Mouse (Mus musculus) embryonic facial prominence, embryonic 15.5 days (tissue): ENCODE measurements around the gene Map2k6. TPM values are rescaled to one million over a fixed set of nuclear protein-coding genes. Genes with fewer than 3 reads are reported as not detected.

Experiments used
- ATAC-seq: fragments of 200-750 bp; cut with Nextera tagmentation; 2 replicates; pipeline ENCODE4 v1.8.0; 2017; ENCODE audit warnings: low read depth, moderate TSS enrichment; ENCODE audit not compliant: insufficient number of reproducible peaks, low FRiP score, low TSS enrichment
- H3K27ac ChIP-seq: fragments of 300-500 bp; sonication (generic); replicated peaks from 2 replicates; pipeline ENCODE4 v1.5.1; 2015; ENCODE audit warnings: mild to moderate bottlenecking, inconsistent platforms
- H3K27me3 ChIP-seq: fragments of 300-500 bp; sonication (generic); 2 replicates; pipeline ENCODE4 v1.6.1; 2015; ENCODE audit warnings: inconsistent platforms
- H3K36me3 ChIP-seq: fragments of 300-500 bp; sonication (generic); 2 replicates; pipeline ENCODE4 v1.6.1; 2015; ENCODE audit warnings: mild to moderate bottlenecking, inconsistent platforms
- H3K4me1 ChIP-seq: fragments of 300-500 bp; sonication (generic); 2 replicates; pipeline ENCODE4 v1.6.1; 2015; ENCODE audit warnings: inconsistent platforms
- H3K4me2 ChIP-seq: fragments of 300-500 bp; sonication (generic); replicated peaks from 2 replicates; pipeline ENCODE4 v1.6.1; 2015; ENCODE audit warnings: mild to moderate bottlenecking, inconsistent platforms
- H3K4me3 ChIP-seq: fragments of 300-500 bp; sonication (generic); replicated peaks from 2 replicates; pipeline ENCODE4 v1.5.1; 2015; ENCODE audit warnings: mild to moderate bottlenecking, inconsistent platforms
- H3K9ac ChIP-seq: fragments of 300-500 bp; sonication (generic); 2 replicates; pipeline ENCODE4 v1.6.1; 2015; ENCODE audit warnings: inconsistent platforms
- H3K9me3 ChIP-seq: fragments of 300-500 bp; sonication (generic); replicated peaks from 2 replicates; pipeline ENCODE4 v1.6.1; 2016; ENCODE audit warnings: inconsistent platforms
- WGBS: fragments of 180-500 bp; shearing (Covaris S2); methylation state at CpG from one replicate; pipeline ENCODE4 v1.1.7; 2015; 5-methylcytosine and 5-hydroxymethylcytosine counted together
- polyA plus RNA-seq: library from polyadenylated mRNA; unstranded; fragments of >200 nt; fragmentation: Nextera tagmentation; extraction: Ambion mirVana; gene quantifications from 2 replicates; pipeline ENCODE4 v1.2.1, GENCODE M21; 2015

The Map2k6 gene
- polyA plus RNA-seq, 1 experiment from 2014 or later: 19.4 TPM

DNA sequence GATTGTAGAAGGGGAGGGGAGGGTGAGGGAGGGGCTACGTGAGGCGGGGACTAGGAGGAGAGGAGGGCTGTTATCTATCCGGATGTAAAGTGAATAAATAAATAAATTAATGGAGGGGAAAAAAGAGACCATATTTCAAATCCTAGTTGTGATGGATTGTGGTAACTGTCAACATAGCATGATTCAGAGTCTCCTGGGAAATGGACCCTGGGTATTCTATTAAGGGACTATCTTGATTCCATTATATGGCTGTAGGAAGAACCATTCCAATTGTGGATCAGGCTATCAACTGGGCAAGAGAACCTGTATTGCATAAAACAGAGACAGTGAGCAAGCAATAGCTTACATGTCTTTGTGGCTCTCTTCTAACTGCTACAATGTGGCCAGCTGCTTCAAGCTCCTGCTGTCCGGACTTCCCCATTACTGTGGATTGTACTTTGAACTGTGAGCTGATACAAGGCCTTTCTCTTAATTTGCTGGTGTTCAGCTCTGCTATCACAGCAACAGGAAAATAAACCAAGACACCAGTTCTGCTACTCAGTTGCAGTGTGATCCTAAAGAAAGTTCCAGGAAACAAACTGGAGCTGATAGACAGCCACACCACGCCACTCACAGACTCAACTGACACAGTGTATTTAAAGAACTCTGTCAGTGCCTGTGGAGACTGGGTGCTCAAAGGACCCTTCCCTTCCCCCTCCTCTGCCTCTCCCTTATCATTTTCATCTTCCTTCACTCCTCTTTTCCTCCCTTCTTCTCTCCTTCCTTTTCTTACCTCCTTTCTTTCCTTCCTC, 77.6 kb downstream of the Map2k6 start:
- ATAC-seq: no peak
- Histone ChIP-seq H3K27me3 (no peaks in the 10 kb centered on the region), H3K9me3 (no peaks in the 10 kb centered on the region), H3K9ac (no peak overlapping the region), H3K36me3 (no peaks in the 10 kb centered on the region), H3K27ac (no peak overlapping the region), H3K4me1 (peaks cover 15% of the 10 kb centered on the region), H3K4me2 (no peak overlapping the region), H3K4me3 (no peak overlapping the region)
- 70% methylated on average over 5 of the region's 5 CpGs for WGBS

DNA sequence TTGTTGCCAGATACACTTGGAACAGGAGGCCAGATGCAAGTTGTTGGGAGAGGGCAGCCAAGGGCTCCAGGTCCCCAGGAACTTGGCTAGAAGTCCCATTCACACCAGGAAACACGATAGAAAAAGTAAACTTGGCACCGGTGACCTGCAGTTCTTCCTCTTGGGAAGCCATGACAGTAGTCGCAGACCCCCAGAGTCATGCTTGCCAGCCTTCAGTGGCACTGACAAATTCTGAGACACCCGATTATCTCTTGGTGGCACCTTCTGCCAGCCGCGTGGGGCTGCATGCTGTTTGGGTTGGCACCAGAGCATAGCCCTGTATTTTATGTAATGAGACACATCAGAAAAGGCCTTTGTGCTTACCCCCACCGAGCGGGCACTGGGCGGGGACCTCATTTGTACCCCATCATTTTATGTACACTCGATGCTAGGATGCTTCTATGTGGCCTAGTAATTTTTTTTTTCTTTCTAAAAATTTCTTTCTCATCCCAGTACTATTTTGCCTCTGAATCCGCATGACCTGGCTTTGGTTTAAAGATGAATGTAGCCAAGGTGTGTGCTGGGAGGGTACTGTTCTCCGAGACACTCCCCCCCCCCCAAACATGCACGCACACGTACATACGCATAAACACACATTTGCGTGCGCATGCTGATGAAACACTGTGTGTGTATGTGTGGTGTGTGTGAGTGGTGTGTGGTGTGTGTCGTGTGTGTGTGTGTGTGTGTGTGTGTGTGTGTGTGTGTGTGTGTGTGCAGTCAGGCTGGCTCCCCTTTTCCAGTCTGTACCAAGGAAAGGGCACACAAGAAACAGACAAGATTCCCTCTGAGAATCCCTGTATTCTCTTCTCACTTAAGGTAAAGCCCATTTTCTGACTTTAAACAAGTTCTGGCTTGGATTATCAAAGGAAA, 79.3 kb downstream of the Map2k6 start:
- WGBS: 50% methylated on average over 18 of the region's 18 CpGs
- Histone ChIP-seq H3K4me2 (no peak overlapping the region), H3K27ac (no peak overlapping the region), H3K36me3 (no peaks in the 10 kb centered on the region), H3K4me3 (no peak overlapping the region), H3K9ac (no peak overlapping the region), H3K27me3 (no peaks in the 10 kb centered on the region), H3K9me3 (no peaks in the 10 kb centered on the region), H3K4me1 (peaks cover 15% of the 10 kb centered on the region)
- ATAC-seq: no peak

DNA sequence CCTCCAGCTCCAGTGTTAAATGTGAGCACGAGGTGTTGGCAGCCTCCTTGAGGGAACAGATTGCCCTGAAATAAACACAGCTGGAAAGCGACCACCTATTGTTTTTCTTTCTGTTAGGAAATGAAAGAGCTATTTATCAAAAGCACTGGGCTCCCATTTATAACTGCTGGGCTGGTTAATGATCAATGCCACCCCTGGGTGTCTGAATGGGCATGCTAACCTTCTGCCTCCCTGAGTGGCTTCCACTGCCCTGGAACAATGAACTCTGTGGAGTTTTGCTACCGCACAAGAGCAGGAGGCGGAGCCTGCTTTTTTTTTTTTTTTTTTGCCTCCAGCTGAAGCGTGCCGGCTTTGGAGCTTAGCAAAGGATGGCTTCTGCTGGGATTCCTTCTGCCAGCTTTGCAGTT, 80.1 kb downstream of the Map2k6 start:
- peak overlapping the region; percentile 34; the same call in 1 of the 2 replicates for H3K27ac ChIP-seq
- WGBS: 3% methylated on average over 6 of the region's 6 CpGs
- H3K4me3 ChIP-seq: peak overlapping the region; percentile 25; the same call in 1 of the 2 replicates

DNA sequence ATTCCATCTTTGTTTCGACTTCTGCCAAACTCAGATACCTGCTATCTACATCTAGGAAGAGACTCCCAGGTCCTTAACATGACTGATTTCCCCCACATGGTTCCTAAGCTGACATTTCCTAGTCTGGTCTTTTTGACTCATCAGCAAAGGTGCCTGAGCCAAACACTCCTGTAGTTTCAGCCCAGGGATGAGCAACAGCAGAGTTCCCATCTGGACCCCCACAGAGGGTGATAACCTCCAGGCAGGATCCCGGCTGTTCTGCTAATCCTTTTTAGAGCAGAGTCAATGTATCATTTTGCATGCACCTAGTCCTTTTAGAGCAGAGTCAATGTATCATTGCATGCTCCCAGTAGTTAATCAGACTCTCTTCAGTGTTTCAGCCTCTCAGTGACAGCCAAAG, 82.5 kb downstream of the Map2k6 start:
- Histone ChIP-seq H3K4me1 (peaks cover 15% of the 10 kb centered on the region), H3K4me3 (no peak overlapping the region), H3K9me3 (no peaks in the 10 kb centered on the region), H3K36me3 (no peaks in the 10 kb centered on the region), H3K4me2 (no peak overlapping the region), H3K9ac (no peak overlapping the region), H3K27me3 (no peaks in the 10 kb centered on the region), H3K27ac (no peak overlapping the region)
- 61% methylated on average over 2 of the region's 2 CpGs for WGBS
- ATAC-seq: no peak

More for the DNA sequence above, 80.1 kb downstream of the Map2k6 start:
- H3K27me3 ChIP-seq: no peaks in the 10 kb centered on the region
- ATAC-seq: peak; percentile 65; the same call in 1 of the 2 replicates
- H3K9ac ChIP-seq: no peak overlapping the region
- peaks cover 15% of the 10 kb centered on the region for H3K4me1 ChIP-seq
- no peaks in the 10 kb centered on the region for H3K9me3 ChIP-seq
- H3K36me3 ChIP-seq: no peaks in the 10 kb centered on the region
- peak overlapping the region; percentile 44 for H3K4me2 ChIP-seq

DNA sequence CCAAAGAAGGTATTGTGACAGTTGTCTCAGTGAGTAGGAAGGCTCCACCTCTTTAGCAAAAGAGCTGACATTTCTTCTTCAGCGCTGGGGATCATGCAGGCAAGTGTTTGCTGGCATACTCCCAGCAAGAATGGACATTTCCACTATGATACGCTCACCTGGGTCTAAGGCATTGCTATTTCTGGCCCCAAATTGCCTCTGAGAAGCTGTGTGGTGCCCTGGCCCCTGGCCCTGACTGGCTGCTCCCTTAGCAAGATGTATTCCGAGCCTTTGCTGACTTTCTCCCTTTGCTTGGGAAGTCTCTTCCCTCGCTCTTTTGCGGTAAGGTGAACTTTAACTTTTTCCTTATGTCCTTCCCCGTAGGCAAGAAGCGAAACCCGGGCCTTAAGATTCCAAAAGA, 83.3 kb downstream of the Map2k6 start:
- Histone ChIP-seq H3K27ac (no peak overlapping the region), H3K9ac (no peak overlapping the region), H3K4me2 (no peak overlapping the region), H3K4me1 (peaks cover 15% of the 10 kb centered on the region), H3K27me3 (no peaks in the 10 kb centered on the region), H3K4me3 (no peak overlapping the region), H3K36me3 (0 out of 2 replicates have a peak, but pooled peaks cover 2% of the 10 kb centered on the region), H3K9me3 (no peaks in the 10 kb centered on the region)
- 74% methylated on average over 8 of the region's 8 CpGs for WGBS
- no peak for ATAC-seq

DNA sequence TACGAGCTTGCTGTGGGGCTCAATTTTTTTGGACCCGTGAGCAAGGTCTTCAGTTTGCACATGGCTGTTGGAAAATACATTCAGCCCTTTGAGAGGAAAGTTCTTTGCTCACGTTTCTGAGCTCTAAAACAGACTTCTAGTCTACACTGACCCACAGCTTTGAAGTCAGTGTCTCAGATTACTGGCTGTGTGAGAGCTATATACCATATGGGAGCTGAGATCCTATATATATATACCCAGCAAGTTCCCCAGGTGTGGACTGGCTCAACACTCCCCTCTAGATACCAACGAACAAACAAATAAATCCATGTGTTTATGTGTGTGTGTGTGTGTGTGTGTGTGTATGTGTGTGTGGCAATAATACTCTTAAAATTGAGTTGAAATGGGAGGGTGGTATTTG, 83.7 kb downstream of the Map2k6 start:
- Histone ChIP-seq H3K4me2 (no peak overlapping the region), H3K36me3 (0 out of 2 replicates have a peak, but pooled peaks cover 2% of the 10 kb centered on the region), H3K27me3 (no peaks in the 10 kb centered on the region), H3K9me3 (no peaks in the 10 kb centered on the region), H3K9ac (no peak overlapping the region), H3K27ac (no peak overlapping the region), H3K4me1 (peaks cover 14% of the 10 kb centered on the region), H3K4me3 (no peak overlapping the region)
- 71% methylated on average over 4 of the region's 4 CpGs for WGBS
- no peak for ATAC-seq

DNA sequence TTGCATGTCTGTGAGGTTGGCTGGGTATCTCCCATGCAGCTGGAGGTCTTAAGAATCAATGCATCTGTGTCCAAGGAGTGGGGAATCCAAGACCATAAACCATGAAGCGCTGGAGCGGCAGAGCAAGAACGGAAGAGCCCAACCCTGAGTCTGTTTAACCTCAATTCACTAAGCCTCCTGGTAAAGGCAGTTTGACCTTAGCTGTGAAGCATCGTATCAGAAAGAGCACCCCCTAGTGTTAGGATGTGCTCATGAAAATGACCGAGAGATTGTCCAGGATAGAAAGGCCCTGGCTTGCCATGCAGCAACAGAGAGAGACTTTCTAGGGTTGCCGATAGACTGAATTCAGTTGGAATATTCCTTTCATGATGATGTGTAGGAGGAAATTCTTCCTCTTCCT, 84.2 kb downstream of the Map2k6 start:
- Histone ChIP-seq H3K9ac (no peak overlapping the region), H3K9me3 (no peaks in the 10 kb centered on the region), H3K27ac (no peak overlapping the region), H3K4me2 (no peak overlapping the region), H3K4me3 (no peak overlapping the region), H3K36me3 (0 out of 2 replicates have a peak, but pooled peaks cover 2% of the 10 kb centered on the region), H3K4me1 (peaks cover 9% of the 10 kb centered on the region), H3K27me3 (no peaks in the 10 kb centered on the region)
- ATAC-seq: no peak
- WGBS: 33% methylated on average over 6 of the region's 6 CpGs

DNA sequence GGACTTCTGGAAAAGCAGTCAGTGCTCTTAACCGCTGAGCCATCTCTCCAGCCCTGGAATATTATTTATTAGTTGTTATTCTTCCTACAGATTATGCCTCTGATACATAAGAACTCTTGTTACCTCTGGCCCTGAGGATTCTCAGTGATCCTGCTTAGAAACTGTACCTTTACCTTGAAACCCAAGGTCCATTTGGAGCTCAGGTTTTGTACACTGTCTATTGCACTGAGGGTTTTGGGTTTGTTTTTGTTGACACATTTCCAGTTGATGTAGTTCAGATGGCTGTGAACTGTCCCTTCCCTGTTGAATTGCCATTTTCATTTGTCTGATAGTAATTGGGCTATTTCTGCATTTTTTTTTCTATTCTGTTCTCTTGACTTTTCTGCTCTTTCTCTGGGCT, 85.5 kb downstream of the Map2k6 start:
- no peak overlapping the region for H3K27ac ChIP-seq
- 0 out of 2 replicates have a peak, but pooled peaks cover 2% of the 10 kb centered on the region for H3K36me3 ChIP-seq
- no peaks in the 10 kb centered on the region for H3K9me3 ChIP-seq
- H3K4me1 ChIP-seq: peaks cover 2% of the 10 kb centered on the region; the same call in 1 of the 2 replicates
- no peak for ATAC-seq
- no peak overlapping the region for H3K9ac ChIP-seq
- H3K4me2 ChIP-seq: no peak overlapping the region
- H3K4me3 ChIP-seq: no peak overlapping the region
- H3K27me3 ChIP-seq: no peaks in the 10 kb centered on the region
- 100% methylated on average over 1 of the region's 1 CpGs for WGBS

DNA sequence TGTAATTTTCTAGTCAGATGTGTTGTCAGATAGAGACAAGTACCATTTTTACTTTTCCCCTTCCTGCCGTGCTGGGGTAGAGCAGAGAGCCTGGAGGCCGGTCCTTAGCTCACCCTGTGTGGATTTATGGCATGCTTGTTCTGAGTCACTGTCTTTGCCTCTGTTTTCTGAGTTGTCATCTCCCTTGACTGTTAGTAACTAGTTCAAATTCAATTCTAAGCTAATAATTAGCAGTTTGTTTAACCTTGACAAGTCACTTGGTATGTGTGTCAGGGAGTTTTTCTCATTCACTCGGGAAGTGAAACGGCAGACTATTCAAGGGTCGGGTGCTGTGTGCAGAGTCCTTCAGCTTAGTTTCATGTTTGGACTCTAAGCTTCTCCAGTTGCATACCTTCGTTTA, 86.2 kb downstream of the Map2k6 start:
- Histone ChIP-seq H3K27me3 (no peaks in the 10 kb centered on the region), H3K9me3 (no peaks in the 10 kb centered on the region), H3K36me3 (0 out of 2 replicates have a peak, but pooled peaks cover 2% of the 10 kb centered on the region), H3K4me1 (no peaks in the 10 kb centered on the region), H3K27ac (no peak overlapping the region), H3K9ac (no peak overlapping the region), H3K4me3 (no peak overlapping the region), H3K4me2 (no peak overlapping the region)
- ATAC-seq: no peak
- WGBS: 80% methylated on average over 6 of the region's 6 CpGs

DNA sequence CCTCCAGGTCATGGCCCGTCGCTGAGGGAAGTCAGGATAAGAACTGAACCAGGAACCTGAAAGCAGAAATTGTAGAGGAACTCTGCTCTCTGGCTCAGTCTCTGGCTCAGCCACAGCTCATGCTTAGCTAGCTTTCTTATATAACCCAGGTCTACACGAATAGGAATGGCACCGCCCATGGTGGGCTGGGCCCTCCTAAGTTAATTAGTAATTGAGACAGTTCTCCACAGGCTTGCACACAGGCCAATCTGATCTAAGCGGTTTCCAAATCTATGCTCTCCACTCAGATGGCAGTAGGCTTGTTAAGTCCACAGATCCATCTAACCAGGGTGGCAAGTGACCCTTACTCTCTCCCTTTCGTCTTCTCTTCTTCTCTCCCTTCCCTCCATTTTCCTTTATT, 88.9 kb downstream of the Map2k6 start:
- no peak overlapping the region for H3K4me3 ChIP-seq
- ATAC-seq: no peak
- WGBS: 91% methylated on average over 6 of the region's 6 CpGs

DNA sequence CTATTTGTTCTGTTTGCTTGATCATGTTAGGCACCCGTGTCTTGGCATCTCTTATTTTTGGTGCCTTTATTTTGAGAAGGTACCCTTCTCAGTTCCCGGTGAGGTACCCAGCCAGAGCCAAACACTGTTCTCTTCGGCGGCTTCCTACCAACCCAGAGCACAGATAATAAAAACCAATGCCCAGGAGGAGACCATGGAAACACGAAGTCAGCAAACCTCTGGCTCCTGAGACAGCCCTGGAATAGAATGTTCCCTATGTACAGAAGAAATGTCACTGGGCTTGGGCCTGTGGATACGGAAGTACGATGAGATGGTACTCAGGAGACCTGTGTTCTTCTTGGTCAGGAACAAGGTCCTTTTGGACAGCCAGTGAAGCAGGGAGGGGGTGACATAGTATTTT, 89.4 kb downstream of the Map2k6 start:
- whole genome bisulfite sequencing: 92% methylated on average over 7 of the region's 7 CpGs
- Histone ChIP-seq H3K9me3 (no peaks in the 10 kb centered on the region), H3K4me3 (no peak overlapping the region), H3K4me1 (no peaks in the 10 kb centered on the region), H3K4me2 (no peak overlapping the region), H3K36me3 (peaks cover 18% of the 10 kb centered on the region), H3K27ac (no peak overlapping the region), H3K9ac (no peak overlapping the region), H3K27me3 (no peaks in the 10 kb centered on the region)
- ATAC-seq: no peak

More for the DNA sequence above, 88.9 kb downstream of the Map2k6 start:
- no peaks in the 10 kb centered on the region for H3K4me1 ChIP-seq
- H3K4me2 ChIP-seq: no peak overlapping the region
- no peaks in the 10 kb centered on the region for H3K27me3 ChIP-seq
- peaks cover 13% of the 10 kb centered on the region for H3K36me3 ChIP-seq
- no peaks in the 10 kb centered on the region for H3K9me3 ChIP-seq
- H3K27ac ChIP-seq: no peak overlapping the region
- no peak overlapping the region for H3K9ac ChIP-seq
